10 mouse cellular contexts compared by ENCODE assay signal in genomic region chr2:168552405-168552804, GRCm38 (mm10). TPM values are rescaled to one million over a fixed set of nuclear protein-coding genes. Genes with fewer than 3 reads are reported as not detected.
A peak's percentile ranks its signal among the peaks of the same experiment; 100 is the strongest.
DNase-seq lines count a peak whose midpoint lies in the region; ATAC-seq lines count a peak whose summit lies in the region.
"Had no signal": no experiment of that assay in that cellular context is flagged by ENCODE, and none has a peak within 500 bp of the region (broad histone marks: within the 10 kb centered on the region; RNA-seq: fewer than 3 reads in every experiment).

No protein-coding gene starts in this region.

- H3K27ac ChIP-seq in lung, embryonic 15.5 days = 0 out of 2 replicates have a peak overlapping the region, but pooled peaks have one; percentile 53
- H3K27ac ChIP-seq in stomach, embryonic 16.5 days (ENCODE audit: low read length) = no peak overlapping the region

- 46% methylated on average over 5 of the region's 5 CpGs for WGBS in lung, embryonic 15.5 days
- WGBS in stomach, embryonic 16.5 days = 39% methylated on average over 5 of the region's 5 CpGs

- no peaks in the 10 kb centered on the region for H3K27me3 ChIP-seq in lung, embryonic 15.5 days
- H3K27me3 ChIP-seq in stomach, embryonic 16.5 days (ENCODE audit: control insufficient read depth, insufficient read depth, low read length) = no peaks in the 10 kb centered on the region

- DNase-seq in lung, adult 18-20 months = no peak
- DNase-seq in kidney, adult 11 months = peak; percentile 66
- peak; percentile 58 to 72 for DNase-seq in kidney, postnatal 36 days
- DNase-seq in MN1 (ENCODE audit: low spot score) = no peak
- no peak for DNase-seq in natural killer cell, adult 2 months (ENCODE audit: low spot score in 2 of 2)

- H3K36me3 ChIP-seq in lung, embryonic 15.5 days = no peaks in the 10 kb centered on the region
- no peaks in the 10 kb centered on the region for H3K36me3 ChIP-seq in stomach, embryonic 16.5 days (ENCODE audit: control insufficient read depth, insufficient read depth, low read length)
- H3K36me3 ChIP-seq: embryonic facial prominence, embryonic 15.5 days; heart, embryonic 12.5 days had no signal

- no peak for ATAC-seq in lung, embryonic 15.5 days (ENCODE audit: borderline replicate concordance, extremely low read depth, low FRiP score, low TSS enrichment)
- ATAC-seq in stomach, embryonic 16.5 days (ENCODE audit: insufficient read depth, low FRiP score) = no peak
- ATAC-seq: inflammation-experienced regulatory T-cells, adult 6 months had no signal

- no peak overlapping the region for H3K4me2 ChIP-seq in lung, embryonic 15.5 days
- no peak overlapping the region for H3K4me2 ChIP-seq in stomach, embryonic 16.5 days (ENCODE audit: low read depth, low read length)

- H3K9ac ChIP-seq in lung, embryonic 15.5 days = no peak overlapping the region
- H3K9ac ChIP-seq in stomach, embryonic 16.5 days (ENCODE audit: low read length) = 0 out of 2 replicates have a peak overlapping the region, but pooled peaks have one; percentile 13
- H3K9ac ChIP-seq: embryonic facial prominence, embryonic 15.5 days; heart, embryonic 12.5 days had no signal

- H3K4me1 ChIP-seq in lung, embryonic 15.5 days = peaks cover 67% of the 10 kb centered on the region
- peaks cover 44% of the 10 kb centered on the region for H3K4me1 ChIP-seq in stomach, embryonic 16.5 days (ENCODE audit: control insufficient read depth, insufficient read depth, low read length)

- no peak overlapping the region for H3K4me3 ChIP-seq in lung, embryonic 15.5 days
- no peak overlapping the region for H3K4me3 ChIP-seq in stomach, embryonic 16.5 days (replicated peaks; ENCODE audit: low read length)
- H3K4me3 ChIP-seq: embryonic facial prominence, embryonic 15.5 days; heart, embryonic 12.5 days had no signal

- no peaks in the 10 kb centered on the region for H3K9me3 ChIP-seq in lung, embryonic 15.5 days
- H3K9me3 ChIP-seq in stomach, embryonic 16.5 days (replicated peaks; ENCODE audit: control insufficient read depth, low read length) = no peaks in the 10 kb centered on the region
- H3K9me3 ChIP-seq: embryonic facial prominence, embryonic 15.5 days; heart, embryonic 12.5 days had no signal

RNA-seq across cellular contexts. Expression of gene Nfatc2, which starts 49.1 kb away (rescaled TPM):
- 1.2 and 1.8 TPM in 2 replicates for polyA plus RNA-seq in lung, embryonic 15.5 days (2015; fragmentation: Nextera tagmentation; extraction: Ambion mirVana)
- 3.1 and 3.3 TPM in 2 replicates for polyA plus RNA-seq in stomach, embryonic 16.5 days (2015; fragmentation: Nextera tagmentation; extraction: Ambion mirVana)

Comparison
In these comparisons a context has a peak if more than half of its experiments do, and no peak if none do; other contexts are left out.
1. DNase-seq: peak in kidney, adult 11 months (single experiment) and kidney, postnatal 36 days (2 of 2); none in lung, adult 18-20 months (0 of 2), MN1 (single experiment) and natural killer cell, adult 2 months (0 of 2).